Mouse (Mus musculus): ENCODE results near the gene Dcst1. TPM values are rescaled to one million over a fixed set of nuclear protein-coding genes. Genes with fewer than 3 reads are reported as not detected.

The Dcst1 gene
- total and polyA plus RNA-seq, 2 experiments from 2014 or later, result 0.05 to 1.1 TPM

- TF ChIP-seq CTCF (IDR thresholded peaks at IDR 0.05), result no peak
- Histone ChIP-seq H3K9ac (replicated peaks; ENCODE audit: low read length, poor library complexity, severe bottlenecking) (no peak overlapping the region), H3K4me1 (ENCODE audit: insufficient read depth, low read length) (no peaks in the 10 kb centered on the region), H3K36me3 (ENCODE audit: insufficient read depth, low read length) (no peaks in the 10 kb centered on the region), H3K4me3 (ENCODE audit: low read depth, low read length) (no peak overlapping the region), H3K27ac (ENCODE audit: low read depth, low read length) (no peak overlapping the region), H3K4me2 (ENCODE audit: low read depth, low read length, poor library complexity, severe bottlenecking) (no peak overlapping the region), H3K27me3 (ENCODE audit: insufficient read depth, low read length) (no peaks in the 10 kb centered on the region), H3K9me3 (ENCODE audit: low read length) (no peaks in the 10 kb centered on the region)
- ATAC-seq (ENCODE audit: low FRiP score) (no peak), DNase-seq (ENCODE audit: low spot score) (no peak)
- 67% methylated on average over 6 of the region's 6 CpGs for WGBS
Measured at GRCm38 (mm10) chr3:89359630-89360029, 5.4 kb downstream of the Dcst1 start.

DNA sequence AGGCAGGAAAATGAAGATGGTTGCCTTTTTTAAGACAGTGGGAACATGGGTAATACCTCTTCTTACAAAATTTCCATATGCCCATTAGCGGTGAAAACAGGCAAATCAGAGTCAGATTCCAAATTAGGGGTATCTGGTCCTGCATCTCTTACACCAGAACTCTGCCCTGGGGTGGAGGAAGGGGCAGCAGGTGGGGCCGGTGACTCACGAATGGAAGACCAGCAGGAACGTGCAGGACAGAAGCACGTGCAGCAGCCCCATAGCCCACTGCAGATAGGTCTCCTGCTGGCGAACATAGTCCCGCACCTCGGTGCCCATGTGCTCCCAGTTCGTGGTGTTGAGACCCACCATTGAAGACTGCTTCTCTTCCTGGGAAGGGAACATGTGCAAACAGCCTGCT, 9.0 kb downstream of the Dcst1 start:
- no peak overlapping the region for H3K27ac ChIP-seq (ENCODE audit: low read depth, low read length)

GRCm38 (mm10) chr3:89355512-89355902, 9.5 kb downstream of the Dcst1 start:
- Histone ChIP-seq H3K27ac (ENCODE audit: low read depth, low read length) (no peak overlapping the region), H3K27me3 (ENCODE audit: insufficient read depth, low read length) (no peaks in the 10 kb centered on the region), H3K36me3 (ENCODE audit: insufficient read depth, low read length) (no peaks in the 10 kb centered on the region), H3K9me3 (ENCODE audit: low read length) (no peaks in the 10 kb centered on the region), H3K4me3 (ENCODE audit: low read depth, low read length) (no peak overlapping the region), H3K4me1 (ENCODE audit: insufficient read depth, low read length) (no peaks in the 10 kb centered on the region), H3K9ac (replicated peaks; ENCODE audit: low read length, poor library complexity, severe bottlenecking) (no peak overlapping the region), H3K4me2 (ENCODE audit: low read depth, low read length, poor library complexity, severe bottlenecking) (no peak overlapping the region)
- ATAC-seq (ENCODE audit: low FRiP score), result no peak
- no peak for TF ChIP-seq CTCF (IDR thresholded peaks at IDR 0.05)
- no peak for DNase-seq (ENCODE audit: low spot score)
- 81% methylated on average over 6 of the region's 6 CpGs for WGBS

More for the DNA sequence above, 9.0 kb downstream of the Dcst1 start:
- 70% methylated on average over 9 of the region's 9 CpGs for WGBS
- Histone ChIP-seq H3K36me3 (ENCODE audit: insufficient read depth, low read length) (no peaks in the 10 kb centered on the region), H3K4me1 (ENCODE audit: insufficient read depth, low read length) (no peaks in the 10 kb centered on the region), H3K27me3 (ENCODE audit: insufficient read depth, low read length) (no peaks in the 10 kb centered on the region), H3K4me2 (ENCODE audit: low read depth, low read length, poor library complexity, severe bottlenecking) (no peak overlapping the region), H3K4me3 (ENCODE audit: low read depth, low read length) (no peak overlapping the region), H3K9me3 (ENCODE audit: low read length) (no peaks in the 10 kb centered on the region), H3K9ac (replicated peaks; ENCODE audit: low read length, poor library complexity, severe bottlenecking) (no peak overlapping the region)
- TF ChIP-seq CTCF (IDR thresholded peaks at IDR 0.05), result no peak
- no peak for DNase-seq (ENCODE audit: low spot score)
- no peak for ATAC-seq (ENCODE audit: low FRiP score)

DNA sequence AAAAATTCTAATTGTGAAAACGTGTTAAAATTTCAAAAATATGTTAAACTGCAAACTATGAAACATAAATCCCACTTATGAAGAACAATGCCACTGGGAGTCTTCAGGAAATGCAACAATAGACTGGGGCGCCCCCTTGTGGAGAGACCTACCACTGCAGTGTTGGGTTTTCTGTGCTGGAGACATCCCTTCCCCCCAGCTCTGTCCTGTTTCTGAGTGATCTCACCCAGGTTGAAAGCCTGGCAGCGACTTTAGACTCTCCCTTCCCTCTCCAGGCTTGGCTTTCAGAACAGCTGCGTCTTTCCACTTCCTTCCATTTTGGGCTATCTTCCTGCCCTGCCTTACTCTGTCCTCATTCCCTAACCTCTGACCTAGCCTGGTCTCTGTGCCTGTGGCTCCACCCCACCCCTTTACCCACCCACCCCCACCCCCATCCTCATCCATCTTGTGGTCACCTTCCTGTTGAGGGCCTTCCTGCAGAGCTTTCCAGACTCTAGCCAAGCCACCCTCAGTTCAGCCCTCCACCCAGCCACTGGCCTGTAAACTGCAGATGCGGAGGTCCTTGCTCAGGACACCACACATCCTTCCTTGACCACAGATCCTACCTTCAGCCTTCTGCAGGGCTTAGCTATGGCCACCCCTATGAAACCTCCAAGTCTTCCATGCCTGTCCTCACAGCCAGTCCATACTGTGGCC, 10.1 kb downstream of the Dcst1 start:
- H3K4me2 ChIP-seq (ENCODE audit: low read depth, low read length, poor library complexity, severe bottlenecking), result no peak overlapping the region
- H3K4me1 ChIP-seq (ENCODE audit: insufficient read depth, low read length), result no peaks in the 10 kb centered on the region
- no peak overlapping the region for H3K27ac ChIP-seq (ENCODE audit: low read depth, low read length)
- no peaks in the 10 kb centered on the region for H3K9me3 ChIP-seq (ENCODE audit: low read length)
- 22% methylated on average over 5 of the region's 5 CpGs for WGBS
- TF ChIP-seq CTCF (IDR thresholded peaks at IDR 0.05), result peak; percentile 88
- ATAC-seq (ENCODE audit: low FRiP score), result no peak
- no peak overlapping the region for H3K9ac ChIP-seq (replicated peaks; ENCODE audit: low read length, poor library complexity, severe bottlenecking)
- H3K27me3 ChIP-seq (ENCODE audit: insufficient read depth, low read length), result no peaks in the 10 kb centered on the region
- peak; percentile 74 for DNase-seq (ENCODE audit: low spot score)
- no peak overlapping the region for H3K4me3 ChIP-seq (ENCODE audit: low read depth, low read length)
- no peaks in the 10 kb centered on the region for H3K36me3 ChIP-seq (ENCODE audit: insufficient read depth, low read length)

DNA sequence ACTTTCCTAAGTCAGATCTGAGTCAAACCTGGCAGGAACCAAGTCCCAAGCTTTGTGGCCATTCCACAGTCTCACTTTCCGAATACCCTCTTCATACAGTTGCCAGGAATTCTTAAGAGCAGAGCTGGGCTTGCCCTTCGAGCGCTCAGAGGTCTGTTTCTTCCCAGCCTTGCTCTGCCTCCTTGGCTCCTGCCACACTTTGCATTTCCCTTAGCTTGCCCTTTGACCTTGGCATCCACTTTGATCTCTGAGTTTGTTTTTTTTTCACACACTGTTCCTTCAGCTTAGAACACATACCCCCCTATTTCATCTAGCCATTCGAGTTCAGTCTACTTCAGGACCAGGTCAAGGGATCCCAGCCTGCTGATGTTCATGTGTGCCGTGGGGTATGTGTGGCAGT, 13.8 kb downstream of the Dcst1 start:
- H3K27ac ChIP-seq (ENCODE audit: low read depth, low read length), result no peak overlapping the region
- DNase-seq (ENCODE audit: low spot score) (no peak), ATAC-seq (ENCODE audit: low FRiP score) (no peak)
- H3K4me1 ChIP-seq (ENCODE audit: insufficient read depth, low read length), result 0 out of 2 replicates have a peak, but pooled peaks cover 2% of the 10 kb centered on the region
- H3K27me3 ChIP-seq (ENCODE audit: insufficient read depth, low read length), result no peaks in the 10 kb centered on the region
- 74% methylated on average over 5 of the region's 5 CpGs for WGBS
- H3K9ac ChIP-seq (replicated peaks; ENCODE audit: low read length, poor library complexity, severe bottlenecking), result no peak overlapping the region
- H3K4me2 ChIP-seq (ENCODE audit: low read depth, low read length, poor library complexity, severe bottlenecking), result no peak overlapping the region
- no peak overlapping the region for H3K4me3 ChIP-seq (ENCODE audit: low read depth, low read length)
- TF ChIP-seq CTCF (IDR thresholded peaks at IDR 0.05), result no peak
- H3K9me3 ChIP-seq (ENCODE audit: low read length), result no peaks in the 10 kb centered on the region
- H3K36me3 ChIP-seq (ENCODE audit: insufficient read depth, low read length), result no peaks in the 10 kb centered on the region

DNA sequence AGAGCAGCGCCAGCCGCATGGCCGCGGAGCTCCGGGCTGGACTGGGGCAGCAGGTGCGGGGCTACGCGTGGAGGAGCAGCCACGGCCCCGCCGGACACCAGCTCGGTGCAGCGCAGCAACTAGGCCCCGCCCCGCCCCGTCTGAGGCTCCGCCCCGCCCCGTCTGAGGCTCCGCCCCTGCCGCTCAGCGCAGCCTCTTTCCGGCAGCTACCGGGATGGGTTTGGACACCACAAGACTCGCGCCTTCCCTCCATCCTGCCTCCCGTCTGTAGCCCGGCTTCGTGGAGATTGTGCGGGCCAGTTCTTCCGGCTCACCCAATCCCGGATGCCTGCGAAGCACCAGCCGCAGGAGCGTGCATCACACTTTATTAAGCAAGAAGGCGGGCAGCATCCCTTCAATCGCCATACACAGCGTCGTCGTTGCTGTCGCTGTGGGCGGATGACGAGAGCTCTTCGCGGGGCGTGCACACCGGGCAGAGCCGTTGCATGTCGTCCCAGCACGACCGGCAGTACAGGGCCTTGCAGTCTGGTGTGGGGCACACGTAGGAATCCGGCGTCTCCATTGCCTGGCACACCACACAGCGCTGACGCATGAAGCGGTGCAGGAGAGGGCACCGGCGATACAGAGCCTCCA, 15.1 kb downstream of the Dcst1 start, which contains the start of gene Adam15:
Gene Adam15 (minus strand): TSS at position 128 of the 633 bp plus-strand sequence.
- Histone ChIP-seq H3K9me3 (ENCODE audit: low read length) (no peaks in the 10 kb centered on the region), H3K9ac (replicated peaks; ENCODE audit: low read length, poor library complexity, severe bottlenecking) (peak within 1 kb of the TSS; percentile 71), H3K36me3 (ENCODE audit: insufficient read depth, low read length) (peaks cover 10% of the 10 kb centered on the region; the same call in 1 of the 2 replicates), H3K4me3 (ENCODE audit: low read depth, low read length) (peak within 1 kb of the TSS; percentile 76), H3K4me1 (ENCODE audit: insufficient read depth, low read length) (0 out of 2 replicates have a peak, but pooled peaks cover 2% of the 10 kb centered on the region), H3K27me3 (ENCODE audit: insufficient read depth, low read length) (no peaks in the 10 kb centered on the region), H3K27ac (ENCODE audit: low read depth, low read length) (peak within 1 kb of the TSS; percentile 89), H3K4me2 (ENCODE audit: low read depth, low read length, poor library complexity, severe bottlenecking) (peak within 1 kb of the TSS; percentile 96)
- DNase-seq (ENCODE audit: low spot score), result peak; percentile 86
- WGBS, result under 1% methylated on average over 57 of the region's 59 CpGs
- peak; percentile 89 for ATAC-seq (ENCODE audit: low FRiP score)
- TF ChIP-seq CTCF (IDR thresholded peaks at IDR 0.05), result peak; percentile 21; the same call in 1 of the 2 replicates
